Mouse (Mus musculus): ENCODE data around the gene Slc25a3. TPM values are rescaled to one million over a fixed set of nuclear protein-coding genes. Genes with fewer than 3 reads are reported as not detected.
A peak's percentile ranks its signal among the peaks of the same experiment; 100 is the strongest.

Slc25a3 gene
- polyA plus RNA-seq, 1 experiment from 2014 or later = 448 TPM

GRCm38 (mm10) chr10:91102799-91103590 is 20.9 kb downstream of the Slc25a3 start:
- no peak overlapping the region for H3K27ac ChIP-seq
- peaks cover 21% of the 10 kb centered on the region for H3K36me3 ChIP-seq
- ATAC-seq (ENCODE audit: low FRiP score, low read depth) = no peak
- H3K4me1 ChIP-seq = no peaks in the 10 kb centered on the region
- WGBS = 90% methylated on average over 14 of the region's 14 CpGs
- no peaks in the 10 kb centered on the region for H3K27me3 ChIP-seq
- H3K9me3 ChIP-seq = no peaks in the 10 kb centered on the region
- H3K9ac ChIP-seq = no peak overlapping the region
- H3K4me2 ChIP-seq (replicated peaks) = no peak overlapping the region
- no peak overlapping the region for H3K4me3 ChIP-seq

- no peak overlapping the region for H3K27ac ChIP-seq
- H3K4me3 ChIP-seq = no peak overlapping the region
Observed at GRCm38 (mm10) chr10:91101936-91102335, 21.9 kb downstream of the Slc25a3 start.

GRCm38 (mm10) chr10:91100101-91100500 is 23.8 kb downstream of the Slc25a3 start:
- no peak overlapping the region for H3K9ac ChIP-seq
- no peaks in the 10 kb centered on the region for H3K9me3 ChIP-seq
- no peak overlapping the region for H3K4me3 ChIP-seq
- 88% methylated on average over 1 of the region's 1 CpGs for WGBS
- H3K27ac ChIP-seq = no peak overlapping the region
- H3K36me3 ChIP-seq = peaks cover 35% of the 10 kb centered on the region
- H3K27me3 ChIP-seq = no peaks in the 10 kb centered on the region
- H3K4me1 ChIP-seq = no peaks in the 10 kb centered on the region
- H3K4me2 ChIP-seq (replicated peaks) = no peak overlapping the region
- ATAC-seq (ENCODE audit: low FRiP score, low read depth) = no peak

More at GRCm38 (mm10) chr10:91101936-91102335, 21.9 kb downstream of the Slc25a3 start:
- Histone ChIP-seq H3K9me3 (no peaks in the 10 kb centered on the region), H3K36me3 (peaks cover 26% of the 10 kb centered on the region), H3K4me2 (replicated peaks) (no peak overlapping the region), H3K9ac (no peak overlapping the region), H3K4me1 (no peaks in the 10 kb centered on the region), H3K27me3 (no peaks in the 10 kb centered on the region)
- no peak for ATAC-seq (ENCODE audit: low FRiP score, low read depth)
- 91% methylated on average over 25 of the region's 25 CpGs for WGBS

- ATAC-seq (ENCODE audit: low FRiP score, low read depth) = no peak
- H3K4me3 ChIP-seq = no peak overlapping the region
- 95% methylated on average over 8 of the region's 8 CpGs for WGBS
- no peaks in the 10 kb centered on the region for H3K27me3 ChIP-seq
- H3K4me1 ChIP-seq = no peaks in the 10 kb centered on the region
- H3K9me3 ChIP-seq = no peaks in the 10 kb centered on the region
- H3K9ac ChIP-seq = no peak overlapping the region
- H3K36me3 ChIP-seq = peaks cover 54% of the 10 kb centered on the region
- no peak overlapping the region for H3K4me2 ChIP-seq (replicated peaks)
- H3K27ac ChIP-seq = no peak overlapping the region
Observed at GRCm38 (mm10) chr10:91098056-91098455, 25.8 kb downstream of the Slc25a3 start.

- H3K36me3 ChIP-seq = peaks cover 47% of the 10 kb centered on the region
- H3K4me2 ChIP-seq (replicated peaks) = no peak overlapping the region
- no peak for ATAC-seq (ENCODE audit: low FRiP score, low read depth)
- no peaks in the 10 kb centered on the region for H3K27me3 ChIP-seq
- H3K4me3 ChIP-seq = no peak overlapping the region
- H3K9me3 ChIP-seq = no peaks in the 10 kb centered on the region
- no peak overlapping the region for H3K27ac ChIP-seq
- no peaks in the 10 kb centered on the region for H3K4me1 ChIP-seq
- WGBS = 83% methylated on average over 15 of the region's 15 CpGs
- no peak overlapping the region for H3K9ac ChIP-seq
Observed at GRCm38 (mm10) chr10:91094251-91095104, 29.4 kb downstream of the Slc25a3 start.

- Histone ChIP-seq H3K9me3 (no peaks in the 10 kb centered on the region), H3K9ac (no peak overlapping the region), H3K36me3 (peaks cover 40% of the 10 kb centered on the region), H3K4me2 (replicated peaks) (no peak overlapping the region), H3K4me3 (no peak overlapping the region), H3K27ac (no peak overlapping the region), H3K27me3 (no peaks in the 10 kb centered on the region), H3K4me1 (no peaks in the 10 kb centered on the region)
- no peak for ATAC-seq (ENCODE audit: low FRiP score, low read depth)
- 91% methylated on average over 4 of the region's 4 CpGs for WGBS
Observed at GRCm38 (mm10) chr10:91092812-91093211, 31.0 kb downstream of the Slc25a3 start.

GRCm38 (mm10) chr10:91083393-91083927 is 40.4 kb downstream of the Slc25a3 start:
- Histone ChIP-seq H3K36me3 (peaks cover 8% of the 10 kb centered on the region), H3K9me3 (no peaks in the 10 kb centered on the region), H3K27me3 (no peaks in the 10 kb centered on the region), H3K9ac (peak overlapping the region; percentile 77), H3K4me3 (peak overlapping the region; percentile 87), H3K4me1 (peaks cover 16% of the 10 kb centered on the region), H3K4me2 (replicated peaks) (peak overlapping the region; percentile 71), H3K27ac (peak overlapping the region; percentile 74)
- ATAC-seq (ENCODE audit: low FRiP score, low read depth) = no peak
- WGBS = 42% methylated on average over 12 of the region's 12 CpGs

- Histone ChIP-seq H3K9ac (peak within 1 kb of the TSS; percentile 93), H3K4me1 (peaks cover 16% of the 10 kb centered on the region), H3K4me3 (peak within 1 kb of the TSS; percentile 87), H3K4me2 (replicated peaks) (peak within 1 kb of the TSS; percentile 71), H3K27me3 (no peaks in the 10 kb centered on the region), H3K9me3 (no peaks in the 10 kb centered on the region), H3K36me3 (peaks cover 13% of the 10 kb centered on the region), H3K27ac (peak within 1 kb of the TSS; percentile 80)
- ATAC-seq (ENCODE audit: low FRiP score, low read depth) = peak; percentile 96
- under 1% methylated on average over 62 of the region's 87 CpGs for WGBS
Observed at GRCm38 (mm10) chr10:91082550-91083392, 41.1 kb downstream of the Slc25a3 start, which contains the start of the genes Apaf1 and Ikbip. TSS of gene Apaf1 (minus strand) at chr10:91082770. TSS of gene Ikbip (plus strand) at chr10:91082940.

- peak overlapping the region; percentile 80 for H3K27ac ChIP-seq
- H3K4me3 ChIP-seq = peak overlapping the region; percentile 87
- peak overlapping the region; percentile 93 for H3K9ac ChIP-seq
- peak; percentile 21; the same call in 1 of the 2 replicates for ATAC-seq (ENCODE audit: low FRiP score, low read depth)
- no peaks in the 10 kb centered on the region for H3K27me3 ChIP-seq
- H3K36me3 ChIP-seq = peaks cover 20% of the 10 kb centered on the region
- H3K4me1 ChIP-seq = peaks cover 16% of the 10 kb centered on the region
- peak overlapping the region; percentile 67 for H3K4me2 ChIP-seq (replicated peaks)
- WGBS = under 1% methylated on average over 27 of the region's 27 CpGs
- no peaks in the 10 kb centered on the region for H3K9me3 ChIP-seq
Observed at GRCm38 (mm10) chr10:91081959-91082507, 41.8 kb downstream of the Slc25a3 start.

GRCm38 (mm10) chr10:91080540-91080939 is 43.3 kb downstream of the Slc25a3 start:
- Histone ChIP-seq H3K27me3 (no peaks in the 10 kb centered on the region), H3K4me3 (no peak overlapping the region), H3K27ac (no peak overlapping the region), H3K36me3 (peaks cover 35% of the 10 kb centered on the region), H3K9me3 (no peaks in the 10 kb centered on the region), H3K4me1 (peaks cover 16% of the 10 kb centered on the region), H3K9ac (no peak overlapping the region), H3K4me2 (replicated peaks) (peak overlapping the region; percentile 38; the same call in 1 of the 2 replicates)
- no peak for ATAC-seq (ENCODE audit: low FRiP score, low read depth)
- 67% methylated on average over 5 of the region's 5 CpGs for WGBS

GRCm38 (mm10) chr10:91076667-91077066 is 47.2 kb downstream of the Slc25a3 start:
- no peak overlapping the region for H3K4me2 ChIP-seq (replicated peaks)
- H3K9ac ChIP-seq = no peak overlapping the region
- no peak overlapping the region for H3K4me3 ChIP-seq
- no peak for ATAC-seq (ENCODE audit: low FRiP score, low read depth)
- H3K9me3 ChIP-seq = no peaks in the 10 kb centered on the region
- no peak overlapping the region for H3K27ac ChIP-seq
- peaks cover 58% of the 10 kb centered on the region for H3K36me3 ChIP-seq
- no peaks in the 10 kb centered on the region for H3K27me3 ChIP-seq
- peaks cover 9% of the 10 kb centered on the region for H3K4me1 ChIP-seq
- WGBS = 94% methylated on average over 2 of the region's 2 CpGs

All from limb, embryonic 13.5 days (tissue).